8 mouse cellular contexts compared by ENCODE assay signal in genomic region chr15:94404071-94404545, GRCm38 (mm10).
A peak's percentile ranks its signal among the peaks of the same experiment; 100 is the strongest.
DNase-seq lines count a peak whose midpoint lies in the region; ATAC-seq lines count a peak whose summit lies in the region.

No protein-coding gene starts in this region.

- H3K27ac ChIP-seq in hindbrain, embryonic 11.5 days (ENCODE audit: low read depth, low read length): 0 out of 2 replicates have a peak overlapping the region, but pooled peaks have one; percentile 10

- 1% methylated on average over 15 of the region's 65 CpGs for WGBS in hindbrain, embryonic 11.5 days

- no peaks in the 10 kb centered on the region for H3K36me3 ChIP-seq in hindbrain, embryonic 11.5 days (ENCODE audit: control insufficient read depth, insufficient read depth, low read length)

- DNase-seq in T-cell, adult 2 months (ENCODE audit: low spot score): peak; percentile 2
- peak; percentile 93 to 96 for DNase-seq in cerebellum, postnatal 10 days
- peak; percentile 66 to 83 for DNase-seq in frontal cortex, postnatal 14 days (ENCODE audit: low spot score in 2 of 2)
- DNase-seq in hindbrain, embryonic 11.5 days (ENCODE audit: low spot score): peak; percentile 87
- DNase-seq in layer of hippocampus, postnatal 10 days (ENCODE audit: low spot score in 2 of 2): peak; percentile 90 to 95
- DNase-seq in lung, postnatal 10 days: peak; percentile 66
- peak; percentile 91 to 94 for DNase-seq in right cerebral cortex, postnatal 10 days (ENCODE audit: low spot score in 2 of 2)
- DNase-seq in urinary bladder, postnatal 36 days (ENCODE audit: low spot score in 2 of 2): peak; percentile 20 to 48

- H3K4me3 ChIP-seq in hindbrain, embryonic 11.5 days (ENCODE audit: low read depth, low read length): peak overlapping the region; percentile 68

- H3K4me2 ChIP-seq in hindbrain, embryonic 11.5 days (replicated peaks; ENCODE audit: low read depth, low read length): peak overlapping the region; percentile 98

- H3K9ac ChIP-seq in hindbrain, embryonic 11.5 days (ENCODE audit: low read depth, low read length): peak overlapping the region; percentile 68

- H3K9me3 ChIP-seq in hindbrain, embryonic 11.5 days (ENCODE audit: control insufficient read depth, low read length): no peaks in the 10 kb centered on the region

- ATAC-seq in hindbrain, embryonic 11.5 days (ENCODE audit: low FRiP score): peak; percentile 93

- H3K4me1 ChIP-seq in hindbrain, embryonic 11.5 days (replicated peaks; ENCODE audit: control insufficient read depth, insufficient read depth, low read length): 0 out of 2 replicates have a peak, but pooled peaks cover 6% of the 10 kb centered on the region

- peaks cover 8% of the 10 kb centered on the region for H3K27me3 ChIP-seq in hindbrain, embryonic 11.5 days (ENCODE audit: control insufficient read depth, insufficient read depth, low read length)

Comparison
In these comparisons a context has a peak if more than half of its experiments do, and no peak if none do; other contexts are left out.
1. Peak in every context shown above with its lines: DNase-seq, ATAC-seq, H3K4me3 ChIP-seq and H3K27ac ChIP-seq.
2. DNase-seq: peak in every context shown above with its lines; median percentile 94 in cerebellum, postnatal 10 days; 92 in layer of hippocampus, postnatal 10 days; 92 in right cerebral cortex, postnatal 10 days; 87 in hindbrain, embryonic 11.5 days; 74 in frontal cortex, postnatal 14 days; 66 in lung, postnatal 10 days; 34 in urinary bladder, postnatal 36 days; 2 in T-cell, adult 2 months.